Mouse (Mus musculus) embryonic fibroblast, embryonic 13.5 days (primary cell): ENCODE measurements around the gene Rab8b.

ENCODE experiments used
- CTCF ChIP-seq: IDR thresholded peaks from 2 replicates; pipeline ENCODE4 v1.5.1; 2011; ENCODE audit warnings: mild to moderate bottlenecking, control low read depth, low read length, moderate library complexity, borderline replicate concordance; ENCODE audit not compliant: insufficient read depth
- POLR2A ChIP-seq: IDR thresholded peaks from 2 replicates; pipeline ENCODE4 v1.6.1; 2011; ENCODE audit warnings: low read depth, mild to moderate bottlenecking, control low read depth, low read length, moderate library complexity

- TF ChIP-seq CTCF (no peak), POLR2A (no peak)
Observed at GRCm38 (mm10) chr9:66930351-66930750, 10.9 kb upstream of the Rab8b start.
